Mouse (Mus musculus): ENCODE measurements around the gene Tmem229b. TPM values are rescaled to one million over a fixed set of nuclear protein-coding genes. Genes with fewer than 3 reads are reported as not detected.
A peak's percentile ranks its signal among the peaks of the same experiment; 100 is the strongest.
"Not testable (repeated sequence)": the region's sequence is repeated elsewhere in the genome, so short reads cannot be mapped to it uniquely, and the experiment has no call there.

Tmem229b gene
- polyA plus RNA-seq, 1 experiment, result 18.7 TPM

DNA sequence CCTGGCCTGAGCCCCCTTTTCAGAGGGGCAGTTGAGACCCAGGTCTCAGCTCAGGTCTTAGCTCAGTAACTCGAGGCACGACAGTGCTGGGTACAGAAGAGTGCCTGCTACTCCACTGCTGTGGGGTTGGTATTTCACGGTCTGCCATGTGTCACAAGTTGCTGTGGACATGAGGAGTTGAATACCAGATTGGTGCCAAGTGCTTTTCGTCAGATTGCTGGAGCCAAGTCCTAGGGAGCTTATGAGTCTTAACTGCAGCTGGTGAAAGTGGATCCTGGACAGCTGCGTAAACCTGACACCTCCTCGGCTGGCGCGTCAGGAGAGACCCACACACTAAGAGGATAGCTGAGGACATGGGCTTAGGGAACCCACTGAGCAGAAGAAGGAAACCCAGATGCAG, 37.2 kb upstream of the Tmem229b start:
- Histone ChIP-seq H3K27ac (ENCODE audit: control insufficient read depth, insufficient read depth, low read depth, low read length, poor library complexity) (no peak overlapping the region), H3K4me1 (ENCODE audit: control insufficient read depth, insufficient read depth, low read length) (no peaks in the 10 kb centered on the region), H3K4me3 (replicated peaks; ENCODE audit: control insufficient read depth, low read depth, low read length) (no peak overlapping the region)
- no peak for TF ChIP-seq POLR2A (IDR thresholded peaks at IDR 0.05; ENCODE audit: borderline replicate concordance, control insufficient read depth, low read depth, low read length)
- TF ChIP-seq CTCF (IDR thresholded peaks at IDR 0.05; ENCODE audit: control insufficient read depth, insufficient read depth, low read length), result no peak
- WGBS, result 84% methylated on average over 8 of the region's 8 CpGs

DNA sequence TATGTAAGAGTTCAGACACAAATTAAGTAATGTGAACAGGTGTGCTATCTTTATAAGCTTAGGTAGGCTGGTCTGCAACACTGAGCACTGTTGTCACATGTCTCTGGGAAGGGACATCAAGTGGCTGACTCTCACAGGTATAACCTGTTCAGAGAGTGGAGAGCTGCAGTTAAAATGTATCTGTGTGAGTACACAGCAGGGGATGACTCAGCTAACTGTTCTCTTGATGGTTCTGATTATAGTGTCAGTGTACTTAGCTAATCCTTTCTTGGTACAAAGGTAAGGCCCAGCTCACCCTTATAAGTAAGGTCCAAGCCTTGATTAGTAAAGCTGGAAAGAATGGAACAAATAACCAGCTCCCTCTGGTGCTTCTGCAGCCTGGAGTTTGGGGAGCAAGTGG, 34.0 kb upstream of the Tmem229b start:
- Histone ChIP-seq H3K27ac (ENCODE audit: control insufficient read depth, insufficient read depth, low read depth, low read length, poor library complexity) (no peak overlapping the region), H3K4me1 (ENCODE audit: control insufficient read depth, insufficient read depth, low read length) (no peaks in the 10 kb centered on the region), H3K4me3 (replicated peaks; ENCODE audit: control insufficient read depth, low read depth, low read length) (no peak overlapping the region)
- TF ChIP-seq CTCF (IDR thresholded peaks at IDR 0.05; ENCODE audit: control insufficient read depth, insufficient read depth, low read length) (no peak), POLR2A (IDR thresholded peaks at IDR 0.05; ENCODE audit: borderline replicate concordance, control insufficient read depth, low read depth, low read length) (no peak)

DNA sequence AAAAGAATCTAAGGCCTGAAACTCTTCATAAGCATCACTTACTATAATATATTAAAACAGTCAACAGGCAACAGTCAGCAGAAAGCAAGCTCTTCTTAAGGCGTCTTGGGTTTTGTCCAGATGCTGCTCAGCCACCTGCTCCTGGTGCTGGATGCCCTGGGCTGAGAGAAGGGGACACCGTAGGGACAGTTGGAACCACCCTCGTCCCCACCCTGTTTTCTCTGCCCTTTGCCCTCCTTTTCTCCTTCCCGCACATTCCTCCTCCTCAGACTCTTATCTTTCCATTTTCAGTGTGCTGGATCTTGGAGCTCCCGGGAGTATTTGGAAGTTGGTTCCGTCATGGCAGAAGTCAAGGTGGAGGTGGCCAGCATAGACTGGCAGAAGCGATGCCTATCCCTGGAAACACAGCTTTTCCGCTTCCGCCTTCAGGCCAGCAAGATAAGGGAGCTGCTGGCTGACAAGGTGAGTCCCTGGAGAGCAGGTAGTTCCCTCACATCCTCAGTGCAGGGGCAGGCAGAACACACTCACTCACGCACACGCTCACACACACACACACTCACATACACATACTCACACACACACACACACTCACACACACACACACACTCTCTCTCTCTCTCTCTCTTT, 32.9 kb upstream of the Tmem229b start:
- no peak for TF ChIP-seq POLR2A (IDR thresholded peaks at IDR 0.05; ENCODE audit: borderline replicate concordance, control insufficient read depth, low read depth, low read length)
- no peak for TF ChIP-seq CTCF (IDR thresholded peaks at IDR 0.05; ENCODE audit: control insufficient read depth, insufficient read depth, low read length)
- H3K4me1 ChIP-seq (ENCODE audit: control insufficient read depth, insufficient read depth, low read length), result no peaks in the 10 kb centered on the region
- no peak overlapping the region for H3K4me3 ChIP-seq (replicated peaks; ENCODE audit: control insufficient read depth, low read depth, low read length)
- no peak overlapping the region for H3K27ac ChIP-seq (ENCODE audit: control insufficient read depth, insufficient read depth, low read depth, low read length, poor library complexity)
- WGBS, result 85% methylated on average over 11 of the region's 11 CpGs

DNA sequence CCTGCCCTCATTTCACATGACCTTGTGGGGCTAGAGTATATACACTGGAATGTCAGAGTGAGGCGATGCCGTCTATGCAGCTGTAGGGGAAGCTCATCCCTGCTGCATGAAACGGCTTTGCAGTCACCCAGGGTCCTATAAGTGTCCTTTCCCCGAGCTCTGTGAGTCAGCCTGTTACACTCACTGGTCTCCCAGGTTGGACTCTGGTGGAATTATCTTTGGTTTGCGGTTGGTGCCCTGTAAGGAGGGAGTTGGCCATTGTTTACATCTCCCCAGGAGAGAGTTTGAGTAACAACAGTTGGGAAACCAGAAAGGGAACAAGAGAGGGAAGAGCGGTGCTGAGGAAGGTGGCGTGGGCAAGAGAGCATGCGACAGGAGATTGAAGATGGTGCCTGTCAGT, 32.3 kb upstream of the Tmem229b start:
- no peaks in the 10 kb centered on the region for H3K4me1 ChIP-seq (ENCODE audit: control insufficient read depth, insufficient read depth, low read length)
- no peak overlapping the region for H3K27ac ChIP-seq (ENCODE audit: control insufficient read depth, insufficient read depth, low read depth, low read length, poor library complexity)
- 76% methylated on average over 8 of the region's 8 CpGs for WGBS
- no peak overlapping the region for H3K4me3 ChIP-seq (replicated peaks; ENCODE audit: control insufficient read depth, low read depth, low read length)
- TF ChIP-seq CTCF (IDR thresholded peaks at IDR 0.05; ENCODE audit: control insufficient read depth, insufficient read depth, low read length) (no peak), POLR2A (IDR thresholded peaks at IDR 0.05; ENCODE audit: borderline replicate concordance, control insufficient read depth, low read depth, low read length) (no peak)

DNA sequence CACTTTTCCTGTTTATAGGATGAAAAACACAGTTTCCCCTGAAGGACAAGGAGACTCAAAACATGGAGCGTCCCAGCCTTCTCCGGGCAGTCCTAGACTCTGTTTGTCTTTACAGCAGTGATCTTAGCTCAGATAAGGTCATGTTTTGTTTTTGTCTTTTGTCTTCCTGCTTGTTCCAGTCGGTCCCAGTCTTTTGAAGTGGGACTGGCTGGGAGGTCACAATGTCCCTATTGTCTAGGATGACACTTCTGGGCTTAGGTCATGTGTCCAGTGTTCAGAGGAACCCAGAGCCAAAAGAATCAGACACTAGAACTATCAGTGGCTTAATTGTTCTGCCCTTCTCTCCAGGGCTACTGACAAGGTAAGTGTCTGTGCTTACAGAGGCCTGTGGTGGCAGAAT, 27.9 kb upstream of the Tmem229b start:
- Histone ChIP-seq H3K27ac (ENCODE audit: control insufficient read depth, insufficient read depth, low read depth, low read length, poor library complexity) (no peak overlapping the region), H3K4me1 (ENCODE audit: control insufficient read depth, insufficient read depth, low read length) (no peaks in the 10 kb centered on the region), H3K4me3 (replicated peaks; ENCODE audit: control insufficient read depth, low read depth, low read length) (no peak overlapping the region)
- TF ChIP-seq POLR2A (IDR thresholded peaks at IDR 0.05; ENCODE audit: borderline replicate concordance, control insufficient read depth, low read depth, low read length) (no peak), CTCF (IDR thresholded peaks at IDR 0.05; ENCODE audit: control insufficient read depth, insufficient read depth, low read length) (no peak)
- 55% methylated on average over 3 of the region's 3 CpGs for WGBS

DNA sequence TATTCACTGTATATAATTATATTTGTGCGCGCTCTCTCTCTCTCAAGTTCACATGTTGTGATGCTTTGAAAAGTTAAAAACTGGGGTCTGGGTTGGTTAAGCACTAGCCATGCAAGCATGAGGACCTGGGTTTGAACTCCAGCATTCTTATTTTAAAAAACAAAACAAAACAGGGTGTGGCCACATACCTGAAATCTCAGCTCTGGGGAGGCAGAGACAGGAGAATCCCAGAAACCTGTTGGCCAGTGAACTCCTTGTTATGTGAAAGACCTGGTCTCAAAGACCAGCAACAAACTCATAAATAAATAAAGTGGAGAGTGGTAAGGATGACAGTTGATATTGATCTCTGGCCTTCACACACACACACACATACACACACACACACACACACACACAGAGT, 26.9 kb upstream of the Tmem229b start:
- no peak overlapping the region for H3K4me3 ChIP-seq (replicated peaks; ENCODE audit: control insufficient read depth, low read depth, low read length)
- no peak overlapping the region for H3K27ac ChIP-seq (ENCODE audit: control insufficient read depth, insufficient read depth, low read depth, low read length, poor library complexity)
- 85% methylated on average over 2 of the region's 2 CpGs for WGBS
- TF ChIP-seq CTCF (IDR thresholded peaks at IDR 0.05; ENCODE audit: control insufficient read depth, insufficient read depth, low read length), result no peak
- no peaks in the 10 kb centered on the region for H3K4me1 ChIP-seq (ENCODE audit: control insufficient read depth, insufficient read depth, low read length)

DNA sequence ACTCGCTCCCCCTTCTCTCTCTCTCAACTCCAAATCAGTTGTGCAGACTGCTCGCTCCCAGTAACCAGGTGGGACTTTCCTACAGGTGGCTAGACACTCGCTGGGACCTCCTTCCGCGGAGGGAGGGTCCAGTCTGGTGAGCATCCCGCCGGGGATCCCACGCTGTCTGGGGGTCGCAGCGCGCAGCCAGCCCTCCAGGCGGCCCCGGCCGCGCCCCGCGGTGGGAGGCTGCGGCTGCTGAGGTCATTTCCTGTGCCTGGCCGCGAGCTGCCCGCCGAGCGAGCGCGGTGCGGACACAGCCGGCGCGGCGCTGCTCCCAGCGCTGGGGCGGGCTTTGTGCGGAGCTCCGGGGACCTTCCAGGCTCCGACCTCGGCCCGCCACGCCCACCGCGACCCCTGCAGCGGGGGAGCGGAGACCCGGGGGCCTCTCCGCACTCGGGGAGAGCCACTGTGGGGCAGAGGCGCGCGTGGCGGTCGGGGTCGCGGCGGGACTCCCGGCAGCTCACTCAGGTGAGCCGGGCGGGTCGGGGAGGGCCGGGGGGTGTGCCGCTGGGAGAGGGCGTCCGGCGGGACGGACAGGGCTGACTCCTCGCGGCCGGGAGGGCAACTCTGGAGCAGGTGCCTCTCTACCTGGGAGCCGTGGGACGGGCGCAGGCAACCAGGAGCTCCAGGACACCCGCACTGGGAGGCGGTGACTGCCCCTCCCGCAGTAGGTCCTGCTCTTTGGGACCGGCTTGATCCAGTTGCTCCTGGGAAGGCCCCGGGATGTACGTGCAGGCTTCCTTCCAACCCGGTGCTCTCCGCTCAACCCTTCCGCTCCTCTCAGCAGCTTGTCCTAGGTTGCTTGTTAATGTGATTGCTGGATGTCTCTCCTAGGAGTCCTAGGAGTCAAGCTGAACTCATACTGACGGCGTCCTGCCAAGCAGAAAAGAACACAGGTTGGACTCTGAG, 21.8 kb upstream of the Tmem229b start, which contains the start of gene Plekhh1:
Plekhh1 (plus strand) TSS at position 253 of the 951 bp plus-strand sequence.
- no peak for TF ChIP-seq POLR2A (IDR thresholded peaks at IDR 0.05; ENCODE audit: borderline replicate concordance, control insufficient read depth, low read depth, low read length)
- TF ChIP-seq CTCF (IDR thresholded peaks at IDR 0.05; ENCODE audit: control insufficient read depth, insufficient read depth, low read length), result no peak
- 2% methylated on average over 80 of the region's 80 CpGs for WGBS
- H3K27ac ChIP-seq (ENCODE audit: control insufficient read depth, insufficient read depth, low read depth, low read length, poor library complexity), result no peak within 1 kb of the TSS; the same call in 1 of the 2 replicates
- H3K4me1 ChIP-seq (ENCODE audit: control insufficient read depth, insufficient read depth, low read length), result no peaks in the 10 kb centered on the region; the same call in 1 of the 2 replicates
- peak within 1 kb of the TSS; percentile 60 for H3K4me3 ChIP-seq (replicated peaks; ENCODE audit: control insufficient read depth, low read depth, low read length)

DNA sequence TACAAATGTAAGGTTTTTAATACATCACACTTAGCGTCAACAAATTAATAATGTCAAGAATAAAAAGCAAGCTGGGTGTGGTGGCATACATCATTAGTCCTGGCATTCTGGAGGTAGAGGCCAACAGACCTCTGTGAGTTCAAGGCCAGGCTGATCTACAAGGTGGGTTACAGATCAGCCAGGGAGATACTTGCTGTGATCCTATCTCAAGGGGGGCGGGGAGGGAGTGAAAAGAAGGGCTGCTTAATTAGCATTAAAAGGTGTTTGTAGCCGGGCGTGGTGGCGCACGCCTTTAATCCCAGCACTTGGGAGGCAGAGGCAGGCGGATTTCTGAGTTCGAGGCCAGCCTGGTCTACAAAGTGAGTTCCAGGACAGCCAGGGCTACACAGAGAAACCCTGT, 20.1 kb upstream of the Tmem229b start:
- H3K27ac ChIP-seq (ENCODE audit: control insufficient read depth, insufficient read depth, low read depth, low read length, poor library complexity); H3K4me1 ChIP-seq (ENCODE audit: control insufficient read depth, insufficient read depth, low read length); H3K4me3 ChIP-seq (replicated peaks; ENCODE audit: control insufficient read depth, low read depth, low read length): not testable (repeated sequence)
- 93% methylated on average over 8 of the region's 8 CpGs for WGBS
